Mouse (Mus musculus) hindbrain, embryonic 12.5 days (tissue): ENCODE measurements around the gene Gpr15. TPM values are rescaled to one million over a fixed set of nuclear protein-coding genes. Genes with fewer than 3 reads are reported as not detected.

Experiments used
- ATAC-seq: fragments of 200-750 bp; cut with Nextera tagmentation; 2 replicates; pipeline ENCODE4 v1.8.0; 2017; ENCODE audit warnings: moderate TSS enrichment; ENCODE audit not compliant: low FRiP score
- H3K27ac ChIP-seq: fragments of 300-500 bp; sonication (generic); 2 replicates; pipeline ENCODE4 v1.5.1; 2016; ENCODE audit warnings: mild to moderate bottlenecking
- H3K27me3 ChIP-seq: fragments of 300-500 bp; sonication (generic); 2 replicates; pipeline ENCODE4 v1.6.1; 2016; ENCODE audit warnings: mild to moderate bottlenecking
- H3K36me3 ChIP-seq: fragments of 300-500 bp; sonication (generic); 2 replicates; pipeline ENCODE4 v1.6.1; 2016; ENCODE audit warnings: mild to moderate bottlenecking
- H3K4me1 ChIP-seq: fragments of 300-500 bp; sonication (generic); 2 replicates; pipeline ENCODE4 v1.6.1; 2016
- H3K4me2 ChIP-seq: fragments of 300-500 bp; sonication (generic); replicated peaks from 2 replicates; pipeline ENCODE4 v1.6.1; 2016; ENCODE audit warnings: mild to moderate bottlenecking
- H3K4me3 ChIP-seq: fragments of 300-500 bp; sonication (generic); 2 replicates; pipeline ENCODE4 v1.5.1; 2016; ENCODE audit warnings: mild to moderate bottlenecking
- H3K9ac ChIP-seq: fragments of 300-500 bp; sonication (generic); 2 replicates; pipeline ENCODE4 v1.6.1; 2016; ENCODE audit warnings: mild to moderate bottlenecking, moderate library complexity
- H3K9me3 ChIP-seq: fragments of 300-500 bp; sonication (generic); replicated peaks from 2 replicates; pipeline ENCODE4 v1.6.1; 2016; ENCODE audit warnings: mild to moderate bottlenecking
- WGBS: fragments of 180-500 bp; shearing (Covaris S2); methylation state at CpG from one replicate; pipeline ENCODE4 v1.1.7; 2016; 5-methylcytosine and 5-hydroxymethylcytosine counted together
- polyA plus RNA-seq: library from polyadenylated mRNA; unstranded; fragments of >200 nt; fragmentation: Nextera tagmentation; extraction: Ambion mirVana; gene quantifications from 2 replicates; pipeline ENCODE4 v1.2.1, GENCODE M21; 2016

The Gpr15 gene
- polyA plus RNA-seq, 1 experiment from 2014 or later = not detected

GRCm38 (mm10) chr16:58697261-58697660 is 21.6 kb downstream of the Gpr15 start:
- no peaks in the 10 kb centered on the region for H3K9me3 ChIP-seq
- no peaks in the 10 kb centered on the region for H3K36me3 ChIP-seq
- WGBS = 100% methylated on average over 1 of the region's 1 CpGs
- H3K9ac ChIP-seq = no peak overlapping the region
- no peak for ATAC-seq
- no peaks in the 10 kb centered on the region for H3K27me3 ChIP-seq
- H3K4me1 ChIP-seq = no peaks in the 10 kb centered on the region
- no peak overlapping the region for H3K27ac ChIP-seq
- H3K4me3 ChIP-seq = no peak overlapping the region
- H3K4me2 ChIP-seq = no peak overlapping the region

GRCm38 (mm10) chr16:58696796-58697195 is 22.1 kb downstream of the Gpr15 start:
- no peak for ATAC-seq
- Histone ChIP-seq H3K4me3 (no peak overlapping the region), H3K27me3 (no peaks in the 10 kb centered on the region), H3K4me1 (no peaks in the 10 kb centered on the region), H3K36me3 (no peaks in the 10 kb centered on the region), H3K4me2 (no peak overlapping the region), H3K9ac (no peak overlapping the region), H3K27ac (no peak overlapping the region), H3K9me3 (no peaks in the 10 kb centered on the region)
- 83% methylated on average over 3 of the region's 3 CpGs for WGBS

- H3K4me3 ChIP-seq = no peak overlapping the region
- no peaks in the 10 kb centered on the region for H3K36me3 ChIP-seq
- ATAC-seq = no peak
These were observed 24.8 kb downstream of the Gpr15 start for GRCm38 (mm10) chr16:58694091-58694490.

GRCm38 (mm10) chr16:58690322-58690732 is 28.5 kb downstream of the Gpr15 start:
- Histone ChIP-seq H3K9ac (no peak overlapping the region), H3K27me3 (no peaks in the 10 kb centered on the region), H3K4me2 (no peak overlapping the region), H3K4me3 (no peak overlapping the region), H3K27ac (no peak overlapping the region), H3K36me3 (no peaks in the 10 kb centered on the region), H3K4me1 (no peaks in the 10 kb centered on the region), H3K9me3 (no peaks in the 10 kb centered on the region)
- 92% methylated on average over 5 of the region's 5 CpGs for WGBS
- no peak for ATAC-seq

More at GRCm38 (mm10) chr16:58694091-58694490, 24.8 kb downstream of the Gpr15 start:
- Histone ChIP-seq H3K4me1 (no peaks in the 10 kb centered on the region), H3K9ac (no peak overlapping the region), H3K4me2 (no peak overlapping the region), H3K27ac (no peak overlapping the region), H3K9me3 (no peaks in the 10 kb centered on the region), H3K27me3 (no peaks in the 10 kb centered on the region)
- WGBS = 95% methylated on average over 5 of the region's 5 CpGs

- H3K9ac ChIP-seq = no peak overlapping the region
- no peaks in the 10 kb centered on the region for H3K4me1 ChIP-seq
- no peaks in the 10 kb centered on the region for H3K27me3 ChIP-seq
- H3K36me3 ChIP-seq = no peaks in the 10 kb centered on the region
- 81% methylated on average over 5 of the region's 5 CpGs for WGBS
- no peak overlapping the region for H3K4me3 ChIP-seq
- no peak overlapping the region for H3K27ac ChIP-seq
- ATAC-seq = no peak
- no peak overlapping the region for H3K4me2 ChIP-seq
- no peaks in the 10 kb centered on the region for H3K9me3 ChIP-seq
These were observed 29.2 kb downstream of the Gpr15 start for GRCm38 (mm10) chr16:58689555-58690169.

GRCm38 (mm10) chr16:58688534-58688933 is 30.3 kb downstream of the Gpr15 start:
- no peak overlapping the region for H3K9ac ChIP-seq
- H3K4me3 ChIP-seq = no peak overlapping the region
- no peak overlapping the region for H3K27ac ChIP-seq
- H3K27me3 ChIP-seq = no peaks in the 10 kb centered on the region
- H3K36me3 ChIP-seq = no peaks in the 10 kb centered on the region
- no peak for ATAC-seq
- H3K4me1 ChIP-seq = no peaks in the 10 kb centered on the region
- no peak overlapping the region for H3K4me2 ChIP-seq
- no peaks in the 10 kb centered on the region for H3K9me3 ChIP-seq
- 89% methylated on average over 1 of the region's 1 CpGs for WGBS

GRCm38 (mm10) chr16:58685548-58686537 is 33.0 kb downstream of the Gpr15 start:
- Histone ChIP-seq H3K36me3 (no peaks in the 10 kb centered on the region), H3K27ac (no peak overlapping the region), H3K4me2 (no peak overlapping the region), H3K9ac (no peak overlapping the region), H3K4me3 (no peak overlapping the region), H3K27me3 (no peaks in the 10 kb centered on the region), H3K4me1 (no peaks in the 10 kb centered on the region), H3K9me3 (no peaks in the 10 kb centered on the region)
- no peak for ATAC-seq
- 80% methylated on average over 20 of the region's 20 CpGs for WGBS

- Histone ChIP-seq H3K4me1 (no peaks in the 10 kb centered on the region), H3K27me3 (no peaks in the 10 kb centered on the region), H3K4me3 (no peak overlapping the region), H3K4me2 (no peak overlapping the region), H3K36me3 (no peaks in the 10 kb centered on the region), H3K9me3 (no peaks in the 10 kb centered on the region), H3K9ac (no peak overlapping the region), H3K27ac (no peak overlapping the region)
- no peak for ATAC-seq
These were observed 34.3 kb downstream of the Gpr15 start for GRCm38 (mm10) chr16:58684537-58684936.

- Histone ChIP-seq H3K4me3 (no peak overlapping the region), H3K9me3 (no peaks in the 10 kb centered on the region), H3K36me3 (no peaks in the 10 kb centered on the region), H3K27ac (no peak overlapping the region), H3K27me3 (no peaks in the 10 kb centered on the region), H3K4me2 (no peak overlapping the region), H3K9ac (no peak overlapping the region), H3K4me1 (no peaks in the 10 kb centered on the region)
- 88% methylated on average over 4 of the region's 4 CpGs for WGBS
- ATAC-seq = no peak
These were observed 35.0 kb downstream of the Gpr15 start for GRCm38 (mm10) chr16:58683911-58684310.

GRCm38 (mm10) chr16:58682870-58683269 is 36.0 kb downstream of the Gpr15 start:
- 87% methylated on average over 7 of the region's 7 CpGs for WGBS
- H3K4me1 ChIP-seq = no peaks in the 10 kb centered on the region
- ATAC-seq = no peak
- H3K27ac ChIP-seq = no peak overlapping the region
- no peaks in the 10 kb centered on the region for H3K27me3 ChIP-seq
- H3K9me3 ChIP-seq = no peaks in the 10 kb centered on the region
- no peak overlapping the region for H3K9ac ChIP-seq
- no peak overlapping the region for H3K4me2 ChIP-seq
- no peak overlapping the region for H3K4me3 ChIP-seq
- no peaks in the 10 kb centered on the region; the same call in 1 of the 2 replicates for H3K36me3 ChIP-seq

- no peaks in the 10 kb centered on the region for H3K9me3 ChIP-seq
- WGBS = 93% methylated on average over 6 of the region's 6 CpGs
These were observed 36.8 kb downstream of the Gpr15 start for GRCm38 (mm10) chr16:58682046-58682445.

GRCm38 (mm10) chr16:58678660-58679059 is 40.2 kb downstream of the Gpr15 start:
- no peak for ATAC-seq
- Histone ChIP-seq H3K4me1 (no peaks in the 10 kb centered on the region), H3K36me3 (peaks cover 29% of the 10 kb centered on the region), H3K27me3 (no peaks in the 10 kb centered on the region), H3K9me3 (no peaks in the 10 kb centered on the region), H3K27ac (no peak overlapping the region), H3K4me3 (no peak overlapping the region), H3K9ac (no peak overlapping the region), H3K4me2 (no peak overlapping the region)
- 81% methylated on average over 7 of the region's 7 CpGs for WGBS

More at GRCm38 (mm10) chr16:58682046-58682445, 36.8 kb downstream of the Gpr15 start:
- H3K9ac ChIP-seq = no peak overlapping the region
- no peak overlapping the region for H3K4me2 ChIP-seq
- ATAC-seq = no peak
- H3K4me3 ChIP-seq = no peak overlapping the region
- H3K4me1 ChIP-seq = no peaks in the 10 kb centered on the region
- H3K27ac ChIP-seq = no peak overlapping the region
- peaks cover 5% of the 10 kb centered on the region for H3K36me3 ChIP-seq
- no peaks in the 10 kb centered on the region for H3K27me3 ChIP-seq
